Comparison of ENCODE assay signal across 16 mouse cellular contexts in genomic region chr13:86205641-86206040, GRCm38 (mm10).
DNase-seq lines count a peak whose midpoint lies in the region; ATAC-seq and TF ChIP-seq lines count a peak whose summit lies in the region.
"Had no signal": no experiment of that assay in that cellular context is flagged by ENCODE, and none has a peak within 500 bp of the region (broad histone marks: within the 10 kb centered on the region; RNA-seq: fewer than 3 reads in every experiment).

No protein-coding gene starts in this region.

- no peaks in the 10 kb centered on the region for H3K36me3 ChIP-seq in forebrain, embryonic 11.5 days (ENCODE audit: control insufficient read depth, insufficient read depth, low read length)
- H3K36me3 ChIP-seq in forebrain, embryonic 10.5 days (replicated peaks), result no peaks in the 10 kb centered on the region
- no peaks in the 10 kb centered on the region for H3K36me3 ChIP-seq in midbrain, postnatal 0 days (ENCODE audit: insufficient read depth, low read length)
- H3K36me3 ChIP-seq in midbrain, embryonic 13.5 days, result no peaks in the 10 kb centered on the region
- no peaks in the 10 kb centered on the region for H3K36me3 ChIP-seq in hindbrain, embryonic 16.5 days (ENCODE audit: control insufficient read depth, insufficient read depth, low read length)
- H3K36me3 ChIP-seq: embryonic facial prominence, embryonic 15.5 days; G1E had no signal

- H3K4me1 ChIP-seq in forebrain, embryonic 11.5 days (replicated peaks; ENCODE audit: control insufficient read depth, insufficient read depth, low read length), result no peaks in the 10 kb centered on the region
- no peaks in the 10 kb centered on the region for H3K4me1 ChIP-seq in forebrain, embryonic 10.5 days
- no peaks in the 10 kb centered on the region for H3K4me1 ChIP-seq in midbrain, postnatal 0 days (ENCODE audit: insufficient read depth, low read length)
- H3K4me1 ChIP-seq in midbrain, embryonic 13.5 days (replicated peaks), result no peaks in the 10 kb centered on the region
- H3K4me1 ChIP-seq in hindbrain, embryonic 16.5 days (ENCODE audit: control insufficient read depth, insufficient read depth, low read depth, low read length), result no peaks in the 10 kb centered on the region
- H3K4me1 ChIP-seq: embryonic facial prominence, embryonic 15.5 days had no signal

- no peak overlapping the region for H3K4me2 ChIP-seq in forebrain, embryonic 11.5 days (ENCODE audit: low read depth, low read length, severe bottlenecking)
- H3K4me2 ChIP-seq in midbrain, postnatal 0 days (ENCODE audit: low read depth, low read length, poor library complexity, severe bottlenecking), result no peak overlapping the region
- no peak overlapping the region for H3K4me2 ChIP-seq in midbrain, embryonic 13.5 days (replicated peaks)
- H3K4me2 ChIP-seq in hindbrain, embryonic 16.5 days (ENCODE audit: low read length), result no peak overlapping the region
- H3K4me2 ChIP-seq: embryonic facial prominence, embryonic 15.5 days; midbrain, embryonic 11.5 days had no signal

- no peaks in the 10 kb centered on the region for H3K27me3 ChIP-seq in forebrain, embryonic 11.5 days (ENCODE audit: control insufficient read depth, insufficient read depth, low read length)
- H3K27me3 ChIP-seq in forebrain, embryonic 10.5 days (ENCODE audit: poor library complexity, severe bottlenecking), result no peaks in the 10 kb centered on the region
- H3K27me3 ChIP-seq in midbrain, postnatal 0 days (ENCODE audit: insufficient read depth, low read length), result no peaks in the 10 kb centered on the region
- no peaks in the 10 kb centered on the region for H3K27me3 ChIP-seq in midbrain, embryonic 13.5 days
- H3K27me3 ChIP-seq in hindbrain, embryonic 16.5 days (replicated peaks; ENCODE audit: control insufficient read depth, insufficient read depth, low read length), result no peaks in the 10 kb centered on the region
- H3K27me3 ChIP-seq: embryonic facial prominence, embryonic 15.5 days had no signal

- DNase-seq in forebrain, embryonic 11.5 days (ENCODE audit: low spot score), result no peak
- DNase-seq in forebrain, embryonic 10.5 days (ENCODE audit: extremely low spot score, low spot score), result no peak
- peak; percentile 31 for DNase-seq in midbrain, postnatal 0 days (ENCODE audit: low spot score)
- DNase-seq in urinary bladder, postnatal 4 days (ENCODE audit: low spot score in 2 of 2), result no peak
- no peak for DNase-seq in natural killer cell, adult 2 months (ENCODE audit: low spot score in 2 of 2)
- DNase-seq: adrenal gland, postnatal 10 days; cerebellum, adult 18-20 months; kidney, adult 11 months had no signal

- peak; percentile 44; the same call in 1 of the 2 replicates for ATAC-seq in forebrain, embryonic 11.5 days (replicated peaks; ENCODE audit: low FRiP score)
- ATAC-seq in midbrain, postnatal 0 days (ENCODE audit: low FRiP score), result no peak
- ATAC-seq in midbrain, embryonic 13.5 days, result no peak
- ATAC-seq in hindbrain, embryonic 16.5 days, result peak; percentile 61
- ATAC-seq: activated CD4-positive, CD25-positive, alpha-beta regulatory T cell, adult 4 months had no signal

- H3K27ac ChIP-seq in forebrain, embryonic 11.5 days (ENCODE audit: low read depth, low read length), result no peak overlapping the region
- H3K27ac ChIP-seq in forebrain, embryonic 10.5 days, result no peak overlapping the region
- no peak overlapping the region for H3K27ac ChIP-seq in midbrain, postnatal 0 days (ENCODE audit: low read depth, low read length)
- H3K27ac ChIP-seq in midbrain, embryonic 13.5 days, result no peak overlapping the region
- no peak overlapping the region for H3K27ac ChIP-seq in hindbrain, embryonic 16.5 days (ENCODE audit: low read depth, low read length)
- H3K27ac ChIP-seq: embryonic facial prominence, embryonic 15.5 days; liver, embryonic 14.5 days had no signal

- no peaks in the 10 kb centered on the region for H3K9me3 ChIP-seq in forebrain, embryonic 11.5 days (ENCODE audit: control insufficient read depth, low read length)
- H3K9me3 ChIP-seq in forebrain, embryonic 10.5 days, result 0 out of 2 replicates have a peak, but pooled peaks cover 3% of the 10 kb centered on the region
- no peaks in the 10 kb centered on the region for H3K9me3 ChIP-seq in midbrain, postnatal 0 days (ENCODE audit: low read length)
- H3K9me3 ChIP-seq in midbrain, embryonic 13.5 days, result no peaks in the 10 kb centered on the region
- H3K9me3 ChIP-seq in hindbrain, embryonic 16.5 days (ENCODE audit: control insufficient read depth, low read length), result no peaks in the 10 kb centered on the region
- H3K9me3 ChIP-seq: embryonic facial prominence, embryonic 15.5 days; G1E had no signal

- no peak overlapping the region for H3K9ac ChIP-seq in forebrain, embryonic 11.5 days (ENCODE audit: low read length)
- no peak overlapping the region for H3K9ac ChIP-seq in midbrain, postnatal 0 days (replicated peaks; ENCODE audit: low read length, poor library complexity, severe bottlenecking)
- no peak overlapping the region for H3K9ac ChIP-seq in midbrain, embryonic 13.5 days (replicated peaks)
- no peak overlapping the region for H3K9ac ChIP-seq in hindbrain, embryonic 16.5 days (ENCODE audit: low read depth, low read length)
- H3K9ac ChIP-seq: embryonic facial prominence, embryonic 15.5 days; liver, embryonic 14.5 days had no signal

- 67% methylated on average over 3 of the region's 3 CpGs for WGBS in forebrain, embryonic 11.5 days
- WGBS in forebrain, embryonic 10.5 days, result 77% methylated on average over 3 of the region's 3 CpGs
- WGBS in midbrain, postnatal 0 days, result 69% methylated on average over 3 of the region's 3 CpGs
- 69% methylated on average over 3 of the region's 3 CpGs for WGBS in midbrain, embryonic 13.5 days
- 52% methylated on average over 3 of the region's 3 CpGs for WGBS in hindbrain, embryonic 16.5 days

- TF ChIP-seq CTCF in midbrain, postnatal 0 days (IDR thresholded peaks at IDR 0.05), result no peak

- no peak overlapping the region for H3K4me3 ChIP-seq in forebrain, embryonic 11.5 days (ENCODE audit: low read depth, low read length)
- H3K4me3 ChIP-seq in forebrain, embryonic 10.5 days, result no peak overlapping the region
- no peak overlapping the region for H3K4me3 ChIP-seq in midbrain, postnatal 0 days (ENCODE audit: low read depth, low read length)
- H3K4me3 ChIP-seq in midbrain, embryonic 13.5 days (replicated peaks), result no peak overlapping the region
- no peak overlapping the region for H3K4me3 ChIP-seq in hindbrain, embryonic 16.5 days (ENCODE audit: low read length)
- H3K4me3 ChIP-seq: embryonic facial prominence, embryonic 15.5 days; myocyte had no signal

Comparison
In these comparisons a context has a peak if more than half of its experiments do, and no peak if none do; other contexts are left out.
1. ATAC-seq: peak in forebrain, embryonic 11.5 days (single experiment) and hindbrain, embryonic 16.5 days (single experiment); none in midbrain, postnatal 0 days (single experiment) and midbrain, embryonic 13.5 days (single experiment).